Mouse (Mus musculus): ENCODE data around the gene Olfr69.
"Not testable (repeated sequence)": the region's sequence is repeated elsewhere in the genome, so short reads cannot be mapped to it uniquely, and the experiment has no call there.

DNA sequence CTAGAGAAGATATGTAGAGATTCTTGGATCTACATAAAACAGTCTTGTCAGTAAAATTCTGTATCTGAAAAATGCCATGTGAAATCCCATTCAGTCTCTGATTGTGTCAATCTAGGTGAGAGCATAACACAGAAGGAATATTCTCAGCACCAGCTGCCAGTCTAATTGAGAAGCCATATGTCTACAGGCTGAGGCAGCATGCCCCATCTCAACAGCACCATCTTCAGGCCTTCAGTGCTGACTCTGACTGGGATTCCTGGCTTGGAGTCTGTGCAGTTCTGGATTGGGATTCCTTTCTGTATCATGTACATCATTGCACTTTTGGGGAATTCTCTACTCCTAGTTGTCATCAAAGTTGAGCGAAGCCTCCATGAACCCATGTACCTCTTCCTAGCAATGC, 55.0 kb downstream of the Olfr69 start:
- TF ChIP-seq CTCF, POLR2A (IDR thresholded peaks at IDR 0.05; ENCODE audit: extremely low read depth, insufficient read depth, low read length): not testable (repeated sequence)

All from cortical plate, adult 2 months (tissue).